Mouse (Mus musculus): ENCODE results near the gene Dock1.

Gene Dock1

DNA sequence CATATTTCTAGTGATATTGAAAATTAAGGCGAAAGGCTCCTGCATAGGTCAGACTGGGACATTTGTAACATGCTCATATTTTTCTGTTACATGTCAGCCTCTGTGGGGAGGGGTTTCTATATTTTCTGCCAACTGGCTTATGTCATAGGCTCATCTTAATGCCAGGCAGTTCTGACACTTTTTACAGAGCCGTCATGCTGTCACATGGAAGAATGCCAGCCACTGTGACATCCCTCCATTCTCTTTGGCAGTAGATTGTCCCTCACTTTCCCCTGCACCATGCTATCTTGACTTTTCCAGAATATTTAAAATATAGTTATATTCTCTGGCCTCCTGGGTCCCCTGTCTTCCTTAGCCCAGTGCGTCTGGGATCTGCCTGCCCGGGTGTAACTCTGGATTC lies 172.3 kb downstream of the Dock1 start:
- no peak for DNase-seq

GRCm38 (mm10) chr7:134862000-134862399 lies 191.5 kb downstream of the Dock1 start:
- no peak for DNase-seq

GRCm38 (mm10) chr7:134864175-134864574 lies 193.7 kb downstream of the Dock1 start:
- DNase-seq: no peak

DNA sequence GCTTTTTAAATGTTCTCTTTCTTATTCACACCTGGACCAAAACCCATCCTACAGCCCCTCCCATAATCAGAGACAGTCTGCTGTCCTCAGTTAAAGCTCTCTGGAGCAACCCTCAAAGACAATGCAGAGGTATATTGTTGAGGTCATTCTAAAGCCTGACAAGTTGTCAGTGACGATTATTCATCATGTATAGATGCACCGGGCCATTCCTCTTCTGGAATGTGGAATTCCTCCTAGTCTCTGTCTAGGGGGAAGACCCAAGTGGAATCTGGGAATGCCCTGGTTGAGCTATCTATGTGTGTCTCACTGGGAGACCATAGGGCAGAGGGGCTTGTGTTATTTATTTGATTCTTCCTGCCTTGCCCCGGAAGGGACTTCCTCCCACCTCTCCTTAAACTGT lies 202.1 kb downstream of the Dock1 start:
- no peak for DNase-seq

GRCm38 (mm10) chr7:134872981-134873380 lies 202.5 kb downstream of the Dock1 start:
- DNase-seq: no peak

GRCm38 (mm10) chr7:134878985-134879384 lies 208.5 kb downstream of the Dock1 start:
- no peak for DNase-seq

DNA sequence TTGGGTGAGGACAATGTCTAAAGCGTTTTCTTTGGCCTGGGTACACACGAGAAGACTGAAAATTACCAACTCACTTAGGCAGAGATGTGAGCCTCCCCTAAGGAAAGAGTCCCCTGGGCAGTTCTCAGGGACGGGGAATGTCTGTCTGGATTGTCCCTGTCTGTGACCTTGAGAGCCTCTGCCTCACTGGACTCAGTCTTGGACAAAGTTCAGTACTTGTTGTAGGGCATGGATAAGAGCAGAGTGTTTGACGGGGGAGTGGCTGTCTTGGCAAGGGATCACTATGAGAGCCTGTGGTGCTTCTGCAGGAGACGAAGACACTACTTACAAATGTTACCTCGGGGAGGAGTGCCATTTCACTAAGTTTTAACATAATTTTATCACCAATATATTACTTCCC lies 210.0 kb downstream of the Dock1 start:
- no peak for DNase-seq

DNA sequence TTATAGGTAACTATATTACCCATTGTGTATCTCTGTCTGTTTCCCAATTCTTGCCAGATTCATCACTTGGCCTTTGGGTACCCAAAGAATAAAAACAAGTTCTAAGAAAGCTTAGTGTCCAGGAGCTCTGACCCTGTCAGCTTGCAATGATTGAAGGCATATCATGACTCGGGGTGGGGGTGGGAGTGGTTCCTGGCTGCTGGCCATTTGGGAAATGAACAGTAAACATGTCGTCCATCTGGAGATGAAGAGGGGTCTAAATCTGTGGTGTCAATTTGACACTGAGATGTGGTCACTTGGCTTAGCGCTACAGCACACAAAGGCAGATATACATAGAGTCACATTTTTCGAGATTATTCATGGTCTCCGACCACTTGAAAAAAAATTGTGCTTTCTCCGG lies 213.1 kb downstream of the Dock1 start:
- DNase-seq: no peak

DNA sequence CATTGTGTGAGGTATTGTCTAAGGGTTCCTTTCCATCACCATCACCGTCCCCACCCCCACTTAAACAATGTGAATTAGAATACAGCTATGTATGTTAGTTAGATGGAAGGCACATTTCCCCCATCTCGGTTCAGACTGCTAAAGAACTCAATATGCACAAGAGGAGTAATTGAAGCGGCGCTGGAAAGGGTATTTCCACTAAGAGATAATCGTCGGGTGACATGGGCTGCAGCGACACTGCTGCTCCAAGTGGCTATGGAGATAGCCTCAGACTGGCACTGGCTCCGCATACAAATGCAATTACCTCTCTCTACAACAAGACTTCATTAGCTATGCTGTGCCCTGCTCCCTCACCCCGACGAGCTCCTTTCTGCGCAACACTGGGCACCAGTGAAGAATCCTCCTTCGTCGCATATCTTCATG lies 222.0 kb downstream of the Dock1 start:
- DNase-seq: no peak

DNA sequence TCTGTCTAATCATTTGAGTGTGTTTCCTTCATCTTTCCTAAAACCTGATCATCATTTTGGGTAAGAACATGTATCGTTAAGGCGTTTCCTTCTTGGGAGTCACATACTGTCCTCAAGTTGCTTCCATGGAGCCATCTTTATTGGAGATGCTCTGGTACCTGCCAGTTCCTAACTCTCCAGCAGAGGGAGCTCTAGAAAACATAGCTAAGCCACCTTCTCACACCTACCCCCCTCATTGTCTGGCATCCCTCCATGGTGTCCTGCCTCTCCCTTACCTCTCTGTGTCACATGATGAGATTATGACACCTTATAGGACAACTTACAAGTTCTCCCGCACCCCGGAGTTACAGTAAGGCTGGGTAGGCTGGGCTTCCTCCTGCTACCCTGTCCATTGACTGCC lies 222.5 kb downstream of the Dock1 start:
- no peak for DNase-seq

DNA sequence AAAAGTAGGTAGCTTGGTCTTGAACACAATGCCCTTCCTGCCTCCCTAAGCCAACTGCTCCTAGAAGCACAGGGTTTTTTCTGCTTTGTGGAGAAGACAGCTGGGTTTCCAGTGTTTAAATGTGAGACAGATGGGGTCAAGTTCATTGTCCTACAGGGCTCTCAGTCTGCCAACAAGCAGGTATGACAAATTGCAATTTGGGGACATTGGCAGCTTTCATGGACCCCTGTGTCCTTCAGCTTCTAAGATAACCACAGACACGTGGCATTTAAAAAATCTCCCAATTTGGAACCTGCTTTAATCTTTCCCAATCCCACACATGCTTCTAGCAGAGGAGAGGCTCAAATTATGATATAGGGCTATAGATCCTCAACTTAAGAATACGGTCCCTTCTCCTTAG lies 224.2 kb downstream of the Dock1 start:
- no peak for DNase-seq

DNA sequence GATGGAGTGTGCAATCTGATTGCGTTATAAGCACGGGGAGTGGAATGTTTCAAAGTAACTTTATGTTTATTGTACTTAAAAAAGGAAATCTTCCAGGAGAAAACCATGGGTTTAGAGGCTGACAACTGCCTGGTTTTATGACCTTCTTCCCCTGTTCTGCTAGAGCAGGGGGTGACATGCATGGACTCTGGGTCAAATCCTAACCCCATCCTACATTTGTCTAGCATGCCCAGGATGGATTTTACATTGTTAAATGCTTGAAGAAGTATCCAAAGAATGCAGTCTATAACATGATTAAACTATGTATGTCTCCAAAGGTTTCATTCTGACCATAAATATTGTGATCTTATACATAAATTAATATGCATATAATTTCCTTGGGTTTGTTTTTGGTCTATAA lies 229.0 kb downstream of the Dock1 start:
- no peak for DNase-seq

- DNase-seq: no peak
Measured at GRCm38 (mm10) chr7:134901992-134902391, 231.5 kb downstream of the Dock1 start.

- DNase-seq: no peak
Measured at GRCm38 (mm10) chr7:134931886-134932285, 261.4 kb downstream of the Dock1 start.

DNA sequence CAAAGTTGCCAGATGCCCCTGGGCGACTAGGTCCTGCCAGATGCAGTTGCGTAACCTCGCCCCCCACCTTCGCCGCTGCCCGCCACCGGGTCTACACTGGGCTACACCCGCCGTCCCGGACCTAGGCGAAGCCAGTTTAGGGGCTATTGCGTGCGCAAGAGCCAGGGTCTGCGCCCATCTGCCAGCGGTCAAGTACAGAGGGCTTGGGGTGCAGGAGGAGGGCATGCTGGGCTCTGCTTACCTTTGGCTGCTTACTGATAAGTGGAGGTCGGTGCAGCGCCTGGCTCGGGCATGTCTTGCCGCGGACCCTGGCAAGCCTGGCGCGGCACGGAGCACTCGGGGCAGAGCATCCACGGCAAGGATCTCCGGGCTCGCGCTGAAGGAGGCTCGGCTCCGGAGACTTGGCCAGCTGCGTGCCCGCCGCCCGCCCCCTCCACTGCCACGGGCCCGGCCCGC lies 267.0 kb downstream of the Dock1 start:
- DNase-seq: no peak

- DNase-seq: no peak
Measured at GRCm38 (mm10) chr7:134937927-134938609, 267.6 kb downstream of the Dock1 start, which contains the start of gene Fam196a. Gene Fam196a (minus strand): TSS chr7:134938430.

GRCm38 (mm10) chr7:134941891-134942290 lies 271.4 kb downstream of the Dock1 start:
- DNase-seq: no peak

DNA sequence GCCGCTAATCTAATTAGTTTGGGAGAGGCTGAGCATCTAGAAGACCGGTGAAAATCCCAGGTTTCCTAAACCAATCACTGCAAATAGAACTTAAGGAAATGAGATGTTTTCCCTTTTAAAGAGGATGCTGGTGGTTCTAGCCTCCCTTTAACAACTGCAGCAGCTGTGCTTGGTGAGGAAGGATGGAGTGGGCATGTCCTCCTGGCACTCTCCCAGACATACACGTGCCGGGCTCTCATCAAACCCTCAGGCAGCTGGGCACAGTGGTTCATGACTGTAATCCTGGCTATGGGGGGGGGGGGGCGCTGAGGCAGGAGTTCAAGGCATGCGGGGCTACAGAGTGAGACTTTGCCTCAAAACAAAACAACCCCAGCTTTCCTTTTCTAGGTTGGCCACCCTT lies 272.6 kb downstream of the Dock1 start:
- DNase-seq: no peak

GRCm38 (mm10) chr7:134943701-134944100 lies 273.2 kb downstream of the Dock1 start:
- DNase-seq: no peak

DNA sequence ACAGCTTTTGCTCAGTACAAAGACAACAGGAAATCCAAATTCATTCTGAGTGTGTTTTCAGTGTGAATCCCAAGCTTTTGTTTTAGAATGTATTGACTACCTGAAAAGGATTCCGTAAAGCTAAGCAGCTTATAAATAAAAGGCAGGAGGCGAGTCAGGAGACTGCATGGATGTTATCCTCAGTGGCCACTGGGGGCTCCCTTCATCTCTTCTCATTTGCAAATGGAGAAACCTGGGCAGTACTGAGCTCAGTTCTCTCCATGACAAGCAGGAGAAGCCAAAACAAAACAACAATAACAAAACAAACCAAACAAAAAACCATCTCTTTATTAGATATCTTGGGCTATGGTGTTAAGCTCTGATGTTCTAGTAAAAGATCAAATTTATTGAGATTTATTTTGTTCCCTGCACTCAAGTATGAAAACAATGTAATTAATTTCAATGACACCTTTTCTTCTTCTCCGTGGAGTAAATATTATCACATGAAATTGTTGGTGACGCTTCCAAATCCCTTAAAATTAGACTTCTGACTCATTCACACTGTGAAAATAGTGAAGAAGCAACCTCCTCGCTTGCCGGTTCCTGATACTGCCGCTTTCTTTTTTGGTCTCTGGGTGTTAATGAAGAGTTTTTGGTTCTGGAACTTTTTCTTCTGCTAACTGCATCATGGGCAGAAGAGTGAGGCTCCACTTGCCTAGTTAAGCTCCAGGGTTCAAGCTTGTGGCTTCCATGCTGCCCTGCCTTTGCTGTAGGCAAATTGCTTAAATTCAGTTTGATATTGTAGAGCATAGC lies 275.7 kb downstream of the Dock1 start:
- DNase-seq: no peak

DNA sequence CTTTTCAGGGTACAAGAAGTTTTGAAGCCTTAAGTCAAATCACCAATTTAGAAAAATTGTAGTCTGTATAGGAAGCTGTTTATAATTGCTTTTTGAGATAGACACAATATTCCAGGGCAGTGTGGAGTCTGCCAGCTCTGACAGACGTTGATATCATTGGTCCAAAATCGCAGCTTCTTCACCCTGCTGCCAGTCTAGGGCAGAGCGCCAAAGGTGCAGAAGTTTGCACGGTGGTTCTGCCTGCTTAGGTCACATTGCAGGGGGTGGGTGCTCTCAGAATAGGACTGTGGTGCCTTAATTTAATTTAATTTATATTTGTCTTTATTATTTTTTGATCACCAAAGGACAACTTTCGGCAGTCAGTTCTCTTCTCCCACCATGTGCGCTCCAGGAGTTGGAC lies 288.6 kb downstream of the Dock1 start:
- DNase-seq: no peak

DNA sequence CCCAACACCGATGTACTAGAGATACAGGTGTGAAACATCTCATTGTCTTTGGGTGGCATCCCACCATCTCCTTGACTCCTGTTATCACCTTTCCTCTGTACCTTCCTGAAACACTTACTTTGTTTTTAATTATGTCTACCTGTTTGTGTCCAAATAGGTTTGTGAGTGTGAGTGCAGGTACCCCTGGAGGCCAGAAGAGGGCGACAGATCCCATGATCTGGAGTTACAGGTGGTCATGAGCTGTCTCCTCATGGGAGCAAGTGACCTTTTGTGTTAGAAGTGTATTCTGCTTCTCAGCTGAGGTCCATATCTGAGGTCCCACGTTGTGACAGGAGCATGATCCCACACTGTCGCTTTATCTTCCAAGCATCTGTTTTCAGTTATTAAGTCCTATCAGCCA lies 290.4 kb downstream of the Dock1 start:
- no peak for DNase-seq

GRCm38 (mm10) chr7:134961608-134962007 lies 291.2 kb downstream of the Dock1 start:
- no peak for DNase-seq

- no peak for DNase-seq
Measured at GRCm38 (mm10) chr7:134990244-134990643, 319.8 kb downstream of the Dock1 start.
